Mouse (Mus musculus): Measurements from ENCODE around the gene Cfdp1.
A peak's percentile ranks its signal among the peaks of the same experiment; 100 is the strongest.

The Cfdp1 gene

GRCm38 (mm10) chr8:111768651-111769050 is 85.4 kb downstream of the Cfdp1 start:
- DNase-seq, result peak; percentile 54 to 69

GRCm38 (mm10) chr8:111765616-111766015 is 88.5 kb downstream of the Cfdp1 start:
- no peak for DNase-seq

GRCm38 (mm10) chr8:111765096-111765495 is 89.0 kb downstream of the Cfdp1 start:
- DNase-seq, result peak in 1 of 2 experiments; percentile 27

GRCm38 (mm10) chr8:111760708-111761107 is 93.4 kb downstream of the Cfdp1 start:
- DNase-seq, result no peak

GRCm38 (mm10) chr8:111758817-111759216 is 95.3 kb downstream of the Cfdp1 start:
- DNase-seq, result no peak

- DNase-seq, result no peak
Observed at GRCm38 (mm10) chr8:111757599-111757998, 96.5 kb downstream of the Cfdp1 start.

GRCm38 (mm10) chr8:111754736-111755135 is 99.4 kb downstream of the Cfdp1 start:
- DNase-seq, result no peak

- no peak for DNase-seq
Observed at GRCm38 (mm10) chr8:111754088-111754487, 100.0 kb downstream of the Cfdp1 start.

- DNase-seq, result no peak
Observed at GRCm38 (mm10) chr8:111748766-111749165, 105.3 kb downstream of the Cfdp1 start.

- DNase-seq, result no peak
Observed at GRCm38 (mm10) chr8:111747866-111748649, 106.0 kb downstream of the Cfdp1 start.

GRCm38 (mm10) chr8:111746582-111747465 is 107.3 kb downstream of the Cfdp1 start:
- no peak for DNase-seq

- DNase-seq, result peak; percentile 61 to 80
Observed at GRCm38 (mm10) chr8:111745591-111746418, 108.3 kb downstream of the Cfdp1 start.

- no peak for DNase-seq
Observed at GRCm38 (mm10) chr8:111745086-111745485, 109.0 kb downstream of the Cfdp1 start.

- peak; percentile 91 to 95 for DNase-seq
Observed at GRCm38 (mm10) chr8:111743792-111744696, 110.0 kb downstream of the Cfdp1 start, which contains the start of gene Bcar1. Bcar1 (minus strand) TSS chr8:111743809.

GRCm38 (mm10) chr8:111743101-111743791 is 110.8 kb downstream of the Cfdp1 start:
- peak; percentile 53 to 59 for DNase-seq

- peak; percentile 76 to 78 for DNase-seq
Observed at GRCm38 (mm10) chr8:111742261-111743037, 111.6 kb downstream of the Cfdp1 start.

GRCm38 (mm10) chr8:111741556-111741955 is 112.5 kb downstream of the Cfdp1 start:
- peak in 1 of 2 experiments; percentile 35 for DNase-seq

- peak; percentile 35 to 42 for DNase-seq
Observed at GRCm38 (mm10) chr8:111740994-111741393, 113.1 kb downstream of the Cfdp1 start.

GRCm38 (mm10) chr8:111740301-111740711 is 113.8 kb downstream of the Cfdp1 start:
- peak; percentile 41 to 46 for DNase-seq

- peak in 1 of 2 experiments; percentile 37 for DNase-seq
Observed at GRCm38 (mm10) chr8:111739604-111740003, 114.5 kb downstream of the Cfdp1 start.
